Mouse (Mus musculus) MEL (cell line): ENCODE measurements at regions not wholly inside any gene's neighbourhood (a gene's known extent, or its start where the extent isn't known, plus 50 kb on each side); places are given as distances from the start of the nearest gene placed in this dataset.

Experiments
- DNase-seq: peaks from one replicate; pipeline ENCODE4 v3.0.0; 2011; ENCODE audit warnings: low read depth, low spot score
- H3K27ac ChIP-seq: 2 replicates; pipeline ENCODE4 v1.5.1; 2012; ENCODE audit warnings: low read depth, mild to moderate bottlenecking, control low read depth, low read length, moderate library complexity; ENCODE audit not compliant: control insufficient read depth
- H3K27me3 ChIP-seq, 2 experiments: fragments of 150-350 bp in 1 of 2; sonication (generic) in 1 of 2; 2 replicates each; pipeline ENCODE4 v1.6.1; 2012; ENCODE audit warnings: low read length in 2 of 2, mild to moderate bottlenecking in 2 of 2, improper control_type of control experiment in 1 of 2, moderate library complexity in 1 of 2; ENCODE audit not compliant: insufficient read depth in 2 of 2, control insufficient read depth in 1 of 2
- H3K36me3 ChIP-seq, 2 experiments: 2 replicates each; pipeline ENCODE4 v1.6.1; 2012 to 2014; ENCODE audit warnings: low read length in 2 of 2, improper control_type of control experiment in 1 of 2, inconsistent platforms in 1 of 2, mild to moderate bottlenecking in 1 of 2; ENCODE audit not compliant: insufficient read depth in 2 of 2, control insufficient read depth in 1 of 2
- H3K4me1 ChIP-seq, 2 experiments: fragments of 150-350 bp in 1 of 2; sonication (generic) in 1 of 2; 2 replicates each; pipeline ENCODE4 v1.6.1; 2012; ENCODE audit warnings: low read length in 2 of 2, improper control_type of control experiment in 1 of 2, mild to moderate bottlenecking in 1 of 2; ENCODE audit not compliant: insufficient read depth in 2 of 2, control insufficient read depth in 1 of 2
- H3K4me3 ChIP-seq, 2 experiments: fragments of 150-350 bp in 1 of 2; sonication (generic) in 1 of 2; 2 replicates each; pipeline ENCODE4 v1.5.1; 2012; ENCODE audit warnings: low read depth in 2 of 2, low read length in 2 of 2, mild to moderate bottlenecking in 2 of 2, moderate library complexity in 2 of 2, control low read depth in 1 of 2, improper control_type of control experiment in 1 of 2; ENCODE audit not compliant: control insufficient read depth in 1 of 2, insufficient read depth in 1 of 2
- H3K79me2 ChIP-seq: 2 replicates; pipeline ENCODE4 v1.6.1; 2012; ENCODE audit warnings: mild to moderate bottlenecking, low read length, moderate library complexity; ENCODE audit not compliant: control insufficient read depth, poor library complexity, insufficient read depth
- H3K9ac ChIP-seq: 2 replicates; pipeline ENCODE4 v1.6.1; 2012; ENCODE audit warnings: low read depth, mild to moderate bottlenecking, control low read depth, low read length, moderate library complexity; ENCODE audit not compliant: control insufficient read depth, poor library complexity, severe bottlenecking
- H3K9me3 ChIP-seq: fragments of 150-350 bp; sonication (generic); replicated peaks from 2 replicates; pipeline ENCODE4 v1.6.1; 2012; ENCODE audit warnings: mild to moderate bottlenecking, low read length, improper control_type of control experiment, moderate library complexity; ENCODE audit not compliant: insufficient read depth
- CHD1 ChIP-seq: IDR thresholded peaks from 2 replicates; pipeline ENCODE4 v1.6.1; 2012; ENCODE audit warnings: low read depth, mild to moderate bottlenecking, inconsistent platforms, low read length, improper control_type of control experiment
- CHD2 ChIP-seq: IDR thresholded peaks from 2 replicates; pipeline ENCODE4 v1.6.1; 2011; ENCODE audit warnings: low read length, improper control_type of control experiment
- ELF1 ChIP-seq: IDR thresholded peaks from 2 replicates; pipeline ENCODE4 v1.6.1; 2014; ENCODE audit warnings: low read depth, mild to moderate bottlenecking, inconsistent platforms, low read length, improper control_type of control experiment, moderate library complexity
- EP300 ChIP-seq, 2 experiments: IDR thresholded peaks; 2 replicates each; pipeline ENCODE4 v1.6.1; 2011; ENCODE audit warnings: improper control_type of control experiment in 2 of 2, low read length in 2 of 2, low read depth in 1 of 2, mild to moderate bottlenecking in 1 of 2
- GABPA ChIP-seq: IDR thresholded peaks from 2 replicates; pipeline ENCODE4 v1.6.1; 2012; ENCODE audit warnings: low read depth, mild to moderate bottlenecking, inconsistent platforms, low read length, improper control_type of control experiment, moderate library complexity
- GATA1 ChIP-seq: IDR thresholded peaks from 2 replicates; pipeline ENCODE4 v1.6.1; 2011; ENCODE audit warnings: low read depth, low read length, improper control_type of control experiment
- HCFC1 ChIP-seq: IDR thresholded peaks from 2 replicates; pipeline ENCODE4 v1.6.1; 2012; ENCODE audit warnings: low read depth, mild to moderate bottlenecking, inconsistent platforms, low read length, improper control_type of control experiment, moderate library complexity
- KAT2A ChIP-seq: conservative IDR thresholded peaks from 2 replicates; pipeline ENCODE4 v1.6.1; 2012; ENCODE audit warnings: low read depth, low read length, improper control_type of control experiment, inconsistent platforms
- MAFK ChIP-seq: IDR thresholded peaks from 2 replicates; pipeline ENCODE4 v1.6.1; 2011; ENCODE audit warnings: low read depth, mild to moderate bottlenecking, low read length, improper control_type of control experiment, borderline replicate concordance
- MAX ChIP-seq: IDR thresholded peaks from 2 replicates; pipeline ENCODE4 v1.6.1; 2011; ENCODE audit warnings: low read length, improper control_type of control experiment
- MEF2A ChIP-seq: IDR thresholded peaks from 2 replicates; pipeline ENCODE4 v1.6.1; 2014; ENCODE audit warnings: low read depth, mild to moderate bottlenecking, inconsistent platforms, low read length, improper control_type of control experiment; ENCODE audit not compliant: poor library complexity, insufficient replicate concordance, severe bottlenecking; ENCODE audit errors: extremely low read depth
- NELFE ChIP-seq: IDR thresholded peaks from 2 replicates; pipeline ENCODE4 v1.6.1; 2011; ENCODE audit warnings: low read depth, low read length, improper control_type of control experiment
- NRF1 ChIP-seq: IDR thresholded peaks from 2 replicates; pipeline ENCODE4 v1.6.1; 2014; ENCODE audit warnings: low read depth, mild to moderate bottlenecking, inconsistent platforms, low read length, improper control_type of control experiment, moderate library complexity; ENCODE audit not compliant: poor library complexity, insufficient read depth, severe bottlenecking
- POLR2A ChIP-seq, 2 experiments: IDR thresholded peaks; 2 replicates each; pipeline ENCODE4 v1.6.1; 2011 to 2012; ENCODE audit warnings: low read length in 2 of 2, mild to moderate bottlenecking in 2 of 2, control low read depth in 1 of 2, improper control_type of control experiment in 1 of 2, low read depth in 1 of 2, moderate library complexity in 1 of 2; ENCODE audit not compliant: control insufficient read depth in 1 of 2, insufficient read depth in 1 of 2, poor library complexity in 1 of 2
- TAL1 ChIP-seq: IDR thresholded peaks from 2 replicates; pipeline ENCODE4 v1.6.1; 2012; ENCODE audit warnings: mild to moderate bottlenecking, inconsistent platforms, low read length, moderate library complexity, mixed read lengths
- UBTF ChIP-seq: IDR thresholded peaks from 2 replicates; pipeline ENCODE4 v1.6.1; 2012; ENCODE audit warnings: low read depth, mild to moderate bottlenecking, inconsistent platforms, low read length, improper control_type of control experiment, moderate library complexity, borderline replicate concordance; ENCODE audit not compliant: insufficient read depth
- USF2 ChIP-seq, 2 experiments: IDR thresholded peaks; 2 replicates each; pipeline ENCODE4 v1.6.1; 2011 to 2012; ENCODE audit warnings: improper control_type of control experiment in 2 of 2, low read length in 2 of 2, borderline replicate concordance in 1 of 2, inconsistent platforms in 1 of 2, low read depth in 1 of 2, mild to moderate bottlenecking in 1 of 2; ENCODE audit not compliant: insufficient read depth in 1 of 2
- ZC3H11A ChIP-seq: IDR thresholded peaks from 2 replicates; pipeline ENCODE4 v1.6.1; 2012; ENCODE audit warnings: low read depth, mild to moderate bottlenecking, inconsistent platforms, low read length, improper control_type of control experiment
- ZKSCAN1 ChIP-seq: IDR thresholded peaks from 2 replicates; pipeline ENCODE4 v1.6.1; 2012; ENCODE audit warnings: low read depth, mild to moderate bottlenecking, inconsistent platforms, low read length, improper control_type of control experiment, moderate library complexity
- ZMIZ1 ChIP-seq: IDR thresholded peaks from 2 replicates; pipeline ENCODE4 v1.6.1; 2012; ENCODE audit warnings: low read depth, mild to moderate bottlenecking, inconsistent platforms, low read length, improper control_type of control experiment, moderate library complexity

DNA sequence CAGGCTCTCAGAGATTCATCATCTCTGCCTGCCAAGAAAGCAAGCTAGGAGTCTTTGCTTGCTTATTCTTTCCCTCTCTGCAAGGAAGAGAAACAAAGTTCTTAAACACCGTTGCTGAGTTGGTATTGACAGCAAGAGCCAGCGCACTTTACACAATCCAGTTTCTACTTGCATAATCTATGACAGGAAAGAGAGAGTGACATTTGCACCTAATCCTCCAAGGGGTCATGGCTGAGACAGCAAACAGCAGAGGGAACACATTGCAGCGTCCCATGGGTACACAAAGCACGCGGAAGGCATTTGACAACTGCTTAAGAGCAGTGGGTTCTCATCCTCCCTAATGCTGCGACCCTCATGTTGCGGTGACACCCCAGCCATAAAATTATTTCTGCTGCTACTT lies 88.7 kb downstream of the Sox2 start:
- no peak overlapping the region for H3K4me3 ChIP-seq
- H3K27ac ChIP-seq = no peak overlapping the region
- no peak for DNase-seq
- no peak overlapping the region for H3K9ac ChIP-seq
- TF ChIP-seq NRF1 (no peak), GABPA (no peak), CHD1 (no peak), EP300 (IDR thresholded peaks at IDR 0.05; ENCODE audit: low read depth in 1 of 2, low read length in 2 of 2) (no peak), ZMIZ1 (no peak), CHD2 (no peak), UBTF (no peak), MAX (no peak), USF2 (IDR thresholded peaks at IDR 0.05; ENCODE audit: borderline replicate concordance in 1 of 2, insufficient read depth in 1 of 2, low read depth in 1 of 2, low read length in 2 of 2) (no peak), TAL1 (no peak), MEF2A (no peak), GATA1 (no peak), MAFK (no peak), ZC3H11A (no peak), HCFC1 (no peak), KAT2A (no peak)
- no peaks in the 10 kb centered on the region for H3K36me3 ChIP-seq
- H3K9me3 ChIP-seq = no peaks in the 10 kb centered on the region
- H3K4me1 ChIP-seq = no peaks in the 10 kb centered on the region
- H3K27me3 ChIP-seq = no peaks in the 10 kb centered on the region
- H3K79me2 ChIP-seq = no peaks in the 10 kb centered on the region

DNA sequence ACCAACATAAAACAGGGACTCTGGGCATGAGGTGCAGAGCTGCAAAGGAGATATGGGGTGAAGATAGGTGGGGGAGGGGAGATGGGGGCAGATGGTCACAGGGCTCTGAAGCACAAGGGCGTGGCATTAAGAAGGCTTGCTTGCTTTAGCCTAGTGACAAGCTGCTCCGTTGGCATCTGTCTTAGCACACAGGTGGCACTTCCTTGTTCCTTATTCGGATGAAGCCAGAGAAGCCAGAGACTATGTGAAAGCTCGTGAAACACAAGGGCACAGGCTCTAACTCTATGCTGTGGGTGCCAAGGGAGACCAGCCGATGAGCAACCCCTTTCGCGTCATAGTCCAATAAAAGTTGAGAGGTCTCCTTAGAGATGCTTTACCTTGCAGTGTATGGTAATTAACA lies 89.5 kb downstream of the Sox2 start:
- Histone ChIP-seq H3K27me3 (no peaks in the 10 kb centered on the region), H3K9ac (no peak overlapping the region), H3K36me3 (no peaks in the 10 kb centered on the region), H3K9me3 (no peaks in the 10 kb centered on the region), H3K79me2 (no peaks in the 10 kb centered on the region), H3K27ac (no peak overlapping the region), H3K4me1 (no peaks in the 10 kb centered on the region), H3K4me3 (no peak overlapping the region)
- TF ChIP-seq ELF1 = no peak
- TF ChIP-seq USF2 (IDR thresholded peaks at IDR 0.05; ENCODE audit: borderline replicate concordance in 1 of 2, insufficient read depth in 1 of 2, low read depth in 1 of 2, low read length in 2 of 2) = no peak
- TF ChIP-seq CHD1 = no peak
- no peak for TF ChIP-seq NELFE
- no peak for TF ChIP-seq MAFK
- TF ChIP-seq ZKSCAN1 = no peak
- TF ChIP-seq POLR2A (IDR thresholded peaks at IDR 0.05; ENCODE audit: control insufficient read depth in 1 of 2, insufficient read depth in 1 of 2, low read depth in 1 of 2, low read length in 2 of 2, poor library complexity in 1 of 2) = no peak
- no peak for DNase-seq
